Comparison of ENCODE assay signal across 11 mouse cellular contexts in genomic region chr6:72453578-72453977, GRCm38 (mm10).
"Had no signal": no experiment of that assay in that cellular context is flagged by ENCODE, and none has a peak within 500 bp of the region (broad histone marks: within the 10 kb centered on the region; RNA-seq: fewer than 3 reads in every experiment).

No protein-coding gene starts in this region.

- H3K27ac ChIP-seq: macrophage; neural tube, embryonic 12.5 days had no signal

- H3K4me3 ChIP-seq: megakaryocyte, embryonic 14.5 days; midbrain, embryonic 12.5 days; neural tube, embryonic 12.5 days; stomach, embryonic 15.5 days had no signal

- H3K36me3 ChIP-seq: midbrain, embryonic 12.5 days; neural tube, embryonic 12.5 days; stomach, embryonic 15.5 days had no signal

- H3K9ac ChIP-seq: lung, embryonic 14.5 days; midbrain, embryonic 12.5 days; neural tube, embryonic 12.5 days; stomach, embryonic 15.5 days had no signal

- DNase-seq: midbrain, embryonic 14.5 days; right cerebral cortex, postnatal 14 days; thymus, adult 2 months; thymus, postnatal 25 days; thymus, postnatal 4 days had no signal

- H3K27me3 ChIP-seq: midbrain, embryonic 12.5 days; neural tube, embryonic 12.5 days; stomach, embryonic 15.5 days had no signal

- H3K4me2 ChIP-seq: lung, embryonic 14.5 days; midbrain, embryonic 12.5 days; neural tube, embryonic 12.5 days; stomach, embryonic 15.5 days had no signal

- H3K9me3 ChIP-seq: megakaryocyte, embryonic 14.5 days; midbrain, embryonic 12.5 days; neural tube, embryonic 12.5 days; stomach, embryonic 15.5 days had no signal

- H3K4me1 ChIP-seq: neural tube, embryonic 12.5 days had no signal
